Mouse (Mus musculus) midbrain, embryonic 10.5 days (tissue): ENCODE results near the gene Nlrp4f. TPM values are rescaled to one million over a fixed set of nuclear protein-coding genes. Genes with fewer than 3 reads are reported as not detected.

Experiments
- DNase-seq: peaks from one replicate; pipeline ENCODE4 v3.0.0-alpha.2; 2017; ENCODE audit warnings: low spot score
- H3K27ac ChIP-seq: fragments of 300-500 bp; sonication (generic); replicated peaks from 2 replicates; pipeline ENCODE4 v1.5.1; 2016; ENCODE audit warnings: mild to moderate bottlenecking
- H3K27me3 ChIP-seq: fragments of 300-500 bp; sonication (generic); 2 replicates; pipeline ENCODE4 v1.6.1; 2016; ENCODE audit warnings: low read depth, mild to moderate bottlenecking; ENCODE audit not compliant: poor library complexity, severe bottlenecking
- H3K36me3 ChIP-seq: fragments of 300-500 bp; sonication (generic); 2 replicates; pipeline ENCODE4 v1.6.1; 2016; ENCODE audit warnings: mild to moderate bottlenecking, moderate library complexity
- H3K4me1 ChIP-seq: fragments of 300-500 bp; sonication (generic); 2 replicates; pipeline ENCODE4 v1.6.1; 2016
- H3K4me3 ChIP-seq: fragments of 300-500 bp; sonication (generic); 2 replicates; pipeline ENCODE4 v1.5.1; 2016; ENCODE audit warnings: mild to moderate bottlenecking, moderate library complexity
- H3K9me3 ChIP-seq: fragments of 300-500 bp; sonication (generic); replicated peaks from 2 replicates; pipeline ENCODE4 v1.6.1; 2016; ENCODE audit warnings: mild to moderate bottlenecking
- WGBS: fragments of 180-500 bp; shearing (Covaris S2); methylation state at CpG from one replicate; pipeline ENCODE4 v1.1.7; 2016; 5-methylcytosine and 5-hydroxymethylcytosine counted together
- polyA plus RNA-seq: library from polyadenylated mRNA; unstranded; fragments of >200 nt; fragmentation: Nextera tagmentation; extraction: Ambion mirVana; gene quantifications from 2 replicates; pipeline ENCODE4 v1.2.1, GENCODE M21; 2016

Gene Nlrp4f
- polyA plus RNA-seq, 1 experiment from 2014 or later = 0.19 TPM

DNA sequence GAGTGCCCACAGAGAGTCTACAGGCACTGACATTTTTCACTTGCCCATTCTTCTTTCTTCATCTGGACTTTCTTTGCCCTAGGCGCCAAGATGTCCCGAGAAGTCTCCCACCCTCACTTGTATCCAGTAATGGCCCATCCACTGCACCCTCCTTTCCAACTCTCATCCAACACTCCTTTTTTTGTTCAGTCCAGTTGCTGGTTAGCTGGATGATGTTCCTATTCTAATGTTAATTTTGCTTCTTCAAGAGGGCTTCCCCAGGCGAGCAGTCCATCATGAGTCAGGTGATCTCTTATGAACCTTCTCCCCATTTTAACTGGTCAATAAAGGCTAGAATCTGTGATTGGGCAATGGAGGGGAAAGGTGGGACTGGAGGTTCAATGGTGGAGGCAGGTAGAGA lies 31.7 kb downstream of the Nlrp4f start:
- H3K27ac ChIP-seq = no peak overlapping the region
- WGBS = 82% methylated on average over 3 of the region's 3 CpGs
- no peaks in the 10 kb centered on the region for H3K27me3 ChIP-seq
- DNase-seq = no peak
- H3K4me3 ChIP-seq = no peak overlapping the region
- peaks cover 5% of the 10 kb centered on the region; the same call in 1 of the 2 replicates for H3K4me1 ChIP-seq
- H3K9me3 ChIP-seq = peaks cover 6% of the 10 kb centered on the region; the same call in 1 of the 2 replicates
- no peaks in the 10 kb centered on the region for H3K36me3 ChIP-seq

DNA sequence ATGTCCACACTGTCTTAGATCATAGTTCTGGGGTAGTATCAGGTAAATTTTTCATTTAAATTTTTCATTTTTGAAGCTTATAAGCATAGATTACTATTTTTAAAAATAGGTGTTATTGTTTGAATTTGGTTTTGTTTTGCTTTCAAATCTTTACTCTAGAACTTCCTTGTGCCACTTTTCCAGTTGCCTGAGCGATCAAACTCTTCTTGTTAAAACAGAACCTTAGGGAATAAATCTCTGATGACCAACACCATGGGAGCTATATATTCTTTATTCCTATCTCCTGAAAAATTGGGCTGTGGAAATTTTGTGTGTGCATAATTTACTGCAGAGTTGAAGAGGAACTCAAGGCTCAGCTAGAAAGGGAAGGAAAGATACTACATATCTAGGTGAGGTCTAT lies 55.8 kb downstream of the Nlrp4f start, which contains the start of gene Olfr466:
Gene Olfr466, plus strand, starts transcription at position 301 of the 400 bp plus-strand sequence.
- no peak for DNase-seq
- Histone ChIP-seq H3K36me3 (no peaks in the 10 kb centered on the region), H3K27me3 (no peaks in the 10 kb centered on the region), H3K4me1 (no peaks in the 10 kb centered on the region), H3K4me3 (no peak within 1 kb of the TSS), H3K27ac (no peak within 1 kb of the TSS), H3K9me3 (peaks cover 5% of the 10 kb centered on the region; the same call in 1 of the 2 replicates)
- WGBS = 87% methylated on average over 1 of the region's 1 CpGs

DNA sequence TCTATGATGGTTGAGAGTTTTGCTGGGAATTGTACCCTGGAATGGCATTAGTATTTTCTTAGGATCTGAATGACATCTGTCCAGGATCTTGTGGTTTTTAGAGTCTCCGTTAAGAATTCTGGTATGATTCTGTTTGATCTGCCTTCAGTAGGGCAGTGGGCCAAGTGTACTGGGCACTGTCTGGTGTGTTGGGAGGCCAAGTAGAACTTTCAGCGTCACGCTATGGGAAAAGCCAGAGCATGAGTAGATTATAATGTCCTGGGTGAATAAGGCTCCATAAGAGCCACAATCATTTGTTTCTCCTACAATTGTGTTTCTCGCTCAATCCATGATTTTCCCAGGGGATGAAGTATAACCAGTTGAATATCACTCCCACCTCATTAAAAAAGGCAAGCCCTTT lies 68.0 kb downstream of the Nlrp4f start, which contains the start of gene Olfr465-ps1:
Gene Olfr465-ps1, plus strand, starts transcription at position 301 of the 400 bp plus-strand sequence.
- H3K4me3 ChIP-seq = no peak within 1 kb of the TSS

More for the DNA sequence above, 68.0 kb downstream of the Nlrp4f start, which contains the start of gene Olfr465-ps1:
- Histone ChIP-seq H3K27me3 (no peaks in the 10 kb centered on the region), H3K9me3 (peaks cover 6% of the 10 kb centered on the region; the same call in 1 of the 2 replicates), H3K27ac (no peak within 1 kb of the TSS), H3K36me3 (no peaks in the 10 kb centered on the region), H3K4me1 (no peaks in the 10 kb centered on the region)
- no peak for DNase-seq
- WGBS = 84% methylated on average over 4 of the region's 4 CpGs

Other genes starting within 250 kb of the Nlrp4f start
- not detected in 2 replicates for gene Spata31d1c, start 172.9 kb downstream of the Nlrp4f start, polyA plus RNA-seq
- not detected in 2 replicates for gene Prss47, start 153.2 kb downstream of the Nlrp4f start, polyA plus RNA-seq
- 40.4 and 40.6 TPM in 2 replicates for gene Mfsd14b, start 93.0 kb downstream of the Nlrp4f start, polyA plus RNA-seq
- not detected in 2 replicates for gene Olfr465-ps1, start 67.9 kb downstream of the Nlrp4f start, polyA plus RNA-seq
- gene Olfr466, start 55.7 kb downstream of the Nlrp4f start, polyA plus RNA-seq = not detected in 2 replicates
- not detected in 2 replicates for gene Gm10775, start 53.6 kb upstream of the Nlrp4f start, polyA plus RNA-seq
- gene Zfp369, start 72.8 kb upstream of the Nlrp4f start, polyA plus RNA-seq = 11.6 and 13.8 TPM in 2 replicates